Comparison of ENCODE assay signal across 12 mouse cellular contexts in the genomic region with DNA sequence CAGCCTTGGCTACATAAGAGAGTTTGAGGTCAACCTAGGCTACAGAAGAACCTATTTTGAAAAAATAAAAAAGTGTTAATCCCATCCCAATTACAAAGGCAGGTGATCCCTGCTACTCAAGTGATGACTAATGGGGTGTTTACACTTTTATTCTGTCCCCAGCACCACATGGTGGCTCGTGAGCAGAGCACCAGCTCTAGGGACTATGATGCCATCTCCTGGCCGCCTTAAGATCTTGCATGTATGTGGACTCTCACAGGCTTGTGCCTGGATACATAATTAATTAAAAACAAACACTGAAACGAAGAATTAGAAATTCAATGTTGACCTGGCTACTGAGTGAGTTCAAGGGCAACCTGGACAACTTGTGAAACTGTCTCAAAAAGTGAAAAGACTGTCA. TPM values are rescaled to one million over a fixed set of nuclear protein-coding genes. Genes with fewer than 3 reads are reported as not detected.
A peak's percentile ranks its signal among the peaks of the same experiment; 100 is the strongest.
DNase-seq lines count a peak whose midpoint lies in the region; ATAC-seq and TF ChIP-seq lines count a peak whose summit lies in the region.
"Had no signal": no experiment of that assay in that cellular context is flagged by ENCODE, and none has a peak within 500 bp of the region (broad histone marks: within the 10 kb centered on the region; RNA-seq: fewer than 3 reads in every experiment).

No protein-coding gene starts in this region.

- TF ChIP-seq RAD21 in CH12.LX (IDR thresholded peaks at IDR 0.05; ENCODE audit: low read depth, low read length): peak; percentile 70

- no peak for DNase-seq in liver, postnatal 0 days
- DNase-seq in CH12.LX (ENCODE audit: extremely low read depth): peak; percentile 54
- peak; percentile 26 for DNase-seq in T-cell, adult 2 months (ENCODE audit: low spot score)
- no peak for DNase-seq in urinary bladder, adult 18-20 months (ENCODE audit: low spot score in 2 of 2)
- no peak for DNase-seq in layer of hippocampus, adult 8-10 months (ENCODE audit: low spot score in 2 of 2)
- DNase-seq: embryo, embryonic 11 days had no signal

- H3K79me2 ChIP-seq in CH12.LX (replicated peaks; ENCODE audit: control insufficient read depth, extremely low read depth, insufficient read depth, poor library complexity, severe bottlenecking): no peaks in the 10 kb centered on the region

- no peak for ATAC-seq in liver, postnatal 0 days
- no peak for ATAC-seq in liver, embryonic 12.5 days
- no peak for ATAC-seq in hindbrain, embryonic 16.5 days
- ATAC-seq: forebrain, embryonic 15.5 days had no signal

- peak; percentile 47 for TF ChIP-seq CTCF in liver, postnatal 0 days (IDR thresholded peaks at IDR 0.05; ENCODE audit: low read depth)
- TF ChIP-seq CTCF in CH12.LX (conservative IDR thresholded peaks at IDR 0.05 in 1 of 2, IDR thresholded peaks at IDR 0.05 in 1 of 2; ENCODE audit: low read depth in 2 of 2, low read length in 2 of 2): peak; percentile 14 to 72; a peak in 3 of 4 replicates
- peak; percentile 33; the same call in 1 of the 2 replicates for TF ChIP-seq CTCF in small intestine, adult 2 months (IDR thresholded peaks at IDR 0.05; ENCODE audit: extremely low read depth, insufficient read length, insufficient replicate concordance, low read depth, low read length)

- no peak for TF ChIP-seq EP300 in liver, postnatal 0 days (IDR thresholded peaks at IDR 0.05; ENCODE audit: low read depth)
- no peak for TF ChIP-seq EP300 in CH12.LX (IDR thresholded peaks at IDR 0.05; ENCODE audit: low read length)

- H3K9ac ChIP-seq in liver, postnatal 0 days (replicated peaks): no peak overlapping the region
- H3K9ac ChIP-seq in liver, embryonic 12.5 days: no peak overlapping the region
- no peak overlapping the region for H3K9ac ChIP-seq in CH12.LX (ENCODE audit: insufficient read depth, low read depth)
- no peak overlapping the region for H3K9ac ChIP-seq in hindbrain, embryonic 16.5 days (ENCODE audit: low read depth, low read length)
- H3K9ac ChIP-seq: forebrain, embryonic 15.5 days; heart, embryonic 12.5 days; neural tube, embryonic 15.5 days had no signal

- H3K9me3 ChIP-seq in liver, postnatal 0 days (ENCODE audit: low read length): no peaks in the 10 kb centered on the region
- H3K9me3 ChIP-seq in liver, embryonic 12.5 days (replicated peaks): no peaks in the 10 kb centered on the region
- no peaks in the 10 kb centered on the region for H3K9me3 ChIP-seq in CH12.LX (replicated peaks; ENCODE audit: low read length)
- H3K9me3 ChIP-seq in hindbrain, embryonic 16.5 days (ENCODE audit: control insufficient read depth, low read length): no peaks in the 10 kb centered on the region
- H3K9me3 ChIP-seq: forebrain, embryonic 15.5 days; heart, embryonic 12.5 days; neural tube, embryonic 15.5 days had no signal

- dilution Hi-C loops in CH12.LX (cut with MboI; ENCODE audit: extremely low pct_ligation_motif_present, extremely low pct_unique_long_range_greater_than_20kb, low sequenced_read_pairs): no loop called here

- H3K4me3 ChIP-seq in liver, postnatal 0 days (ENCODE audit: low read depth, low read length): no peak overlapping the region
- no peak overlapping the region for H3K4me3 ChIP-seq in liver, embryonic 12.5 days
- no peak overlapping the region for H3K4me3 ChIP-seq in CH12.LX (replicated peaks in 1 of 3; ENCODE audit: low read depth in 2 of 3, low read length in 2 of 3, poor library complexity in 1 of 3)
- no peak overlapping the region for H3K4me3 ChIP-seq in small intestine, adult 2 months (ENCODE audit: low read depth, low read length)
- no peak overlapping the region for H3K4me3 ChIP-seq in hindbrain, embryonic 16.5 days (ENCODE audit: low read length)
- H3K4me3 ChIP-seq: forebrain, embryonic 15.5 days; heart, embryonic 12.5 days; neural tube, embryonic 15.5 days had no signal

- no peak overlapping the region for H3K27ac ChIP-seq in liver, postnatal 0 days (ENCODE audit: low read depth)
- no peak overlapping the region for H3K27ac ChIP-seq in liver, embryonic 12.5 days
- no peak overlapping the region for H3K27ac ChIP-seq in CH12.LX (ENCODE audit: insufficient read depth, low read depth)
- no peak overlapping the region for H3K27ac ChIP-seq in small intestine, adult 2 months (ENCODE audit: insufficient read depth, low read depth, low read length)
- no peak overlapping the region for H3K27ac ChIP-seq in hindbrain, embryonic 16.5 days (ENCODE audit: low read depth, low read length)
- H3K27ac ChIP-seq: forebrain, embryonic 15.5 days; neural tube, embryonic 15.5 days had no signal

- in situ Hi-C loops in CH12.LX (cut with MboI; ENCODE audit: low pct_ligation_motif_present, low pct_unique_long_range_greater_than_20kb, low sequenced_read_pairs): no loop called here

- TF ChIP-seq POLR2A in CH12.LX (IDR thresholded peaks at IDR 0.05; ENCODE audit: low read depth, low read length): no peak
- no peak for TF ChIP-seq POLR2A in small intestine, adult 2 months (IDR thresholded peaks at IDR 0.05; ENCODE audit: low read depth, low read length)

- H3K4me1 ChIP-seq in liver, postnatal 0 days (ENCODE audit: insufficient read depth): no peaks in the 10 kb centered on the region
- no peaks in the 10 kb centered on the region for H3K4me1 ChIP-seq in liver, embryonic 12.5 days
- peaks cover 0 to 14% of the 10 kb centered on the region in 2 experiments; a peak in 2 of 4 replicates for H3K4me1 ChIP-seq in CH12.LX (ENCODE audit: control insufficient read depth in 1 of 2, insufficient read depth in 2 of 2)
- no peaks in the 10 kb centered on the region for H3K4me1 ChIP-seq in small intestine, adult 2 months (ENCODE audit: control insufficient read depth, insufficient read depth, insufficient read length, low read length)
- peaks cover 9% of the 10 kb centered on the region for H3K4me1 ChIP-seq in hindbrain, embryonic 16.5 days (ENCODE audit: control insufficient read depth, insufficient read depth, low read depth, low read length)

- no peak overlapping the region for H3K4me2 ChIP-seq in liver, postnatal 0 days (ENCODE audit: low read depth, low read length)
- H3K4me2 ChIP-seq in liver, embryonic 12.5 days: no peak overlapping the region
- no peak overlapping the region for H3K4me2 ChIP-seq in CH12.LX (ENCODE audit: insufficient read depth, low read depth, poor library complexity, severe bottlenecking)
- no peak overlapping the region for H3K4me2 ChIP-seq in hindbrain, embryonic 16.5 days (ENCODE audit: low read length)
- H3K4me2 ChIP-seq: forebrain, embryonic 15.5 days; heart, embryonic 12.5 days; neural tube, embryonic 15.5 days had no signal

- H3K36me3 ChIP-seq in liver, postnatal 0 days (replicated peaks; ENCODE audit: insufficient read depth, low read length): no peaks in the 10 kb centered on the region
- no peaks in the 10 kb centered on the region for H3K36me3 ChIP-seq in liver, embryonic 12.5 days
- H3K36me3 ChIP-seq in CH12.LX (replicated peaks in 1 of 2; ENCODE audit: control insufficient read depth in 1 of 2, insufficient read depth in 1 of 2, low read length in 1 of 2): peaks cover 0 to 11% of the 10 kb centered on the region in 2 experiments
- H3K36me3 ChIP-seq in small intestine, adult 2 months (ENCODE audit: control insufficient read depth, insufficient read depth, low read length): no peaks in the 10 kb centered on the region
- peaks cover 14% of the 10 kb centered on the region for H3K36me3 ChIP-seq in hindbrain, embryonic 16.5 days (ENCODE audit: control insufficient read depth, insufficient read depth, low read length)

- 32% methylated on average over 3 of the region's 3 CpGs for WGBS in liver, postnatal 0 days (ENCODE audit: insufficient replicate concordance)
- WGBS in liver, embryonic 12.5 days (ENCODE audit: insufficient replicate concordance): 26% methylated on average over 3 of the region's 3 CpGs
- WGBS in small intestine, adult 2 months: 18% methylated on average over 3 of the region's 3 CpGs
- 26% methylated on average over 3 of the region's 3 CpGs for WGBS in hindbrain, embryonic 16.5 days

- H3K27me3 ChIP-seq in liver, postnatal 0 days (ENCODE audit: insufficient read depth, low read length): no peaks in the 10 kb centered on the region
- no peaks in the 10 kb centered on the region for H3K27me3 ChIP-seq in liver, embryonic 12.5 days (replicated peaks)
- H3K27me3 ChIP-seq in CH12.LX (replicated peaks): no peaks in the 10 kb centered on the region
- no peaks in the 10 kb centered on the region for H3K27me3 ChIP-seq in small intestine, adult 2 months (ENCODE audit: control insufficient read depth, insufficient read depth, low read length)
- no peaks in the 10 kb centered on the region for H3K27me3 ChIP-seq in hindbrain, embryonic 16.5 days (replicated peaks; ENCODE audit: control insufficient read depth, insufficient read depth, low read length)
- H3K27me3 ChIP-seq: forebrain, embryonic 15.5 days; heart, embryonic 12.5 days; neural tube, embryonic 15.5 days had no signal

TF ChIP-seq in CH12.LX, 34 proteins besides CTCF, POLR2A, EP300 and RAD21:
- TF ChIP-seq SMC3 (IDR thresholded peaks at IDR 0.05; ENCODE audit: low read depth, low read length) (peak; percentile 55), MAZ (IDR thresholded peaks at IDR 0.05; ENCODE audit: low read depth, low read length) (no peak), MYC (IDR thresholded peaks at IDR 0.05; ENCODE audit: low read depth, low read length) (peak; percentile 37; the same call in 1 of the 2 replicates)

RNA-seq across cellular contexts. Expression of a gene that starts 12.3 kb away (rescaled TPM):
- 0.46 and 0.52 TPM in 2 replicates for polyA plus RNA-seq in liver, postnatal 0 days (2015; fragmentation: Nextera tagmentation; extraction: Ambion mirVana)
- polyA plus RNA-seq in liver, embryonic 12.5 days (2016; fragmentation: Nextera tagmentation; extraction: Ambion mirVana): 1.7 and 1.9 TPM in 2 replicates
- total RNA-seq in CH12.LX (2012; rRNA removed) (3.6 and 5.5 TPM in 2 replicates), CH12.LX (2014; rRNA removed) (2.8 and 3.5 TPM in 2 replicates)
- 5.7 and 5.9 TPM in 2 replicates for polyA plus RNA-seq in CH12.LX (2012; ENCODE audit: insufficient read length, low read depth)
- polyA plus RNA-seq in small intestine, adult 2 months (2012; rRNA removed): 1.5 and 2.1 TPM in 2 replicates
- 100 to 1,000 TPM; 150 to 162 (median 156) TPM for total RNA-seq in layer of hippocampus, adult 8-10 months (2022)
- 75.9 and 91.8 TPM in 2 replicates for polyA plus RNA-seq in hindbrain, embryonic 16.5 days (2015; fragmentation: Nextera tagmentation; extraction: Ambion mirVana)

RNA-seq across cellular contexts. Expression of a gene that starts 49.5 kb away (rescaled TPM):
- 4.3 and 5.1 TPM in 2 replicates for polyA plus RNA-seq in liver, postnatal 0 days (2015; fragmentation: Nextera tagmentation; extraction: Ambion mirVana)
- polyA plus RNA-seq in liver, embryonic 12.5 days (2016; fragmentation: Nextera tagmentation; extraction: Ambion mirVana): 15.4 and 16.7 TPM in 2 replicates
- 15.2 and 17.2 TPM in 2 replicates for total RNA-seq in CH12.LX (2012; rRNA removed)
- 11.6 and 13.7 TPM in 2 replicates for total RNA-seq in CH12.LX (2014; rRNA removed)
- 17.1 and 18.9 TPM in 2 replicates for polyA plus RNA-seq in CH12.LX (2012; ENCODE audit: insufficient read length, low read depth)
- polyA plus RNA-seq in small intestine, adult 2 months (2012; rRNA removed): 2.4 and 5.3 TPM in 2 replicates
- total RNA-seq in layer of hippocampus, adult 8-10 months (2022): 10 to 100 TPM; 31.1 to 34.9 (median 33.2) TPM
- polyA plus RNA-seq in hindbrain, embryonic 16.5 days (2015; fragmentation: Nextera tagmentation; extraction: Ambion mirVana): 10.1 and 11.2 TPM in 2 replicates

Comparison
In these comparisons a context has a peak if more than half of its experiments do, and no peak if none do; other contexts are left out.
1. DNase-seq: peak in CH12.LX (single experiment) and T-cell, adult 2 months (single experiment); none in liver, postnatal 0 days (single experiment), urinary bladder, adult 18-20 months (0 of 2) and layer of hippocampus, adult 8-10 months (0 of 2).
2. RNA of a gene that starts 12.3 kb away (polyA plus RNA-seq): 75.9 to 91.8 TPM in hindbrain, embryonic 16.5 days; 5.7 to 5.9 TPM in CH12.LX, 1.5 to 2.1 TPM in small intestine, adult 2 months, 1.7 to 1.9 TPM in liver, embryonic 12.5 days and 0.46 to 0.52 TPM in liver, postnatal 0 days; every median in the first group is over 10 times any median in the second.
3. Peak in every context shown above with its lines, with median percentiles within 50 percentile points of each other: CTCF ChIP-seq.